Mouse (Mus musculus): Measurements from ENCODE around the gene Nt5e. TPM values are rescaled to one million over a fixed set of nuclear protein-coding genes. Genes with fewer than 3 reads are reported as not detected.

Nt5e gene
- polyA plus RNA-seq, 1 experiment: 1.3 TPM

DNA sequence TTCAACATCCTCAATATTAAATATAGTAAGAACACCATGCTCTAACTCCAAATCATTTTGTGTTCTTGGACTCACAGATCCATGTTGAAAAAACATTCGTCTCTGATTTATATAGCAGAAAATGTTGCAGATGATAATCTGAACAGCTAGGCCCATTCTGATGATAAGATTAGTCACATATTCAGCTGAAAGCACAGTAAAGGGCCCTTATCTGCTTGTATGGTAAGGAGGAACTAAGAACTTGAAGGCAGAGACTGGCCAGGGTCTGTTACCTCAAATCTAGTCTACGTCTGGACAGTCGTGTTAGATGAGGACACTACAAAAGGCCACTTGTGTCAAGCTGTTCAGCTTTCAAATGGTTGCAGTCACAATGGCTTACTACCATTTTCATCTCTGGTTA lies 52.1 kb downstream of the Nt5e start:
- no peaks in the 10 kb centered on the region for H3K79me2 ChIP-seq (ENCODE audit: control insufficient read depth, insufficient read depth)
- H3K36me3 ChIP-seq (ENCODE audit: control insufficient read depth, insufficient read depth): peaks cover 18% of the 10 kb centered on the region
- H3K4me2 ChIP-seq (ENCODE audit: low read depth): no peak overlapping the region
- TF ChIP-seq REST (IDR thresholded peaks at IDR 0.05; ENCODE audit: insufficient read depth, insufficient read length): no peak
- no peak for TF ChIP-seq SRF (IDR thresholded peaks at IDR 0.05; ENCODE audit: control insufficient read depth, insufficient read length, low read depth)
- no peak for TF ChIP-seq MAX (IDR thresholded peaks at IDR 0.05; ENCODE audit: low read depth)
- TF ChIP-seq TCF3 (IDR thresholded peaks at IDR 0.05; ENCODE audit: insufficient read length, low read depth): no peak
- TF ChIP-seq MYOG (IDR thresholded peaks at IDR 0.05; ENCODE audit: control insufficient read depth in 1 of 3, insufficient read depth in 1 of 3, insufficient read length in 2 of 3, low read depth in 2 of 3): no peak
- no peak for TF ChIP-seq POLR2AphosphoS2 (IDR thresholded peaks at IDR 0.05; ENCODE audit: insufficient read length, low read depth)
- no peak for TF ChIP-seq POLR2A (IDR thresholded peaks at IDR 0.05; ENCODE audit: insufficient read length, low read depth)
- no peak for TF ChIP-seq CEBPB (IDR thresholded peaks at IDR 0.05; ENCODE audit: insufficient read depth, poor library complexity, severe bottlenecking)
- no peak for TF ChIP-seq E2F4 (IDR thresholded peaks at IDR 0.05; ENCODE audit: insufficient read depth)
- no peak for TF ChIP-seq USF1 (IDR thresholded peaks at IDR 0.05; ENCODE audit: low read depth)
- no peak for TF ChIP-seq TCF12 (IDR thresholded peaks at IDR 0.05; ENCODE audit: insufficient read depth, poor library complexity, severe bottlenecking)
- no peak for TF ChIP-seq MYOD1 (IDR thresholded peaks at IDR 0.05; ENCODE audit: control insufficient read depth in 1 of 3, insufficient read length in 2 of 3, low read depth in 2 of 3)
- no peaks in the 10 kb centered on the region for H3K27me3 ChIP-seq (ENCODE audit: control insufficient read depth, insufficient read depth, insufficient read length)
- no peak overlapping the region for H3ac ChIP-seq (ENCODE audit: control insufficient read depth, insufficient read length)
- no peak overlapping the region for H3K4me3 ChIP-seq

- Histone ChIP-seq H3K36me3 (ENCODE audit: control insufficient read depth, insufficient read depth) (peaks cover 18% of the 10 kb centered on the region), H3K4me2 (ENCODE audit: low read depth) (no peak overlapping the region), H3K4me3 (no peak overlapping the region), H3K79me2 (ENCODE audit: control insufficient read depth, insufficient read depth) (no peaks in the 10 kb centered on the region), H3ac (ENCODE audit: control insufficient read depth, insufficient read length) (no peak overlapping the region), H3K27me3 (ENCODE audit: control insufficient read depth, insufficient read depth, insufficient read length) (no peaks in the 10 kb centered on the region)
- TF ChIP-seq MAX (IDR thresholded peaks at IDR 0.05; ENCODE audit: low read depth): no peak
- TF ChIP-seq MYOG (IDR thresholded peaks at IDR 0.05; ENCODE audit: control insufficient read depth in 1 of 3, insufficient read depth in 1 of 3, insufficient read length in 2 of 3, low read depth in 2 of 3): no peak
- no peak for TF ChIP-seq USF1 (IDR thresholded peaks at IDR 0.05; ENCODE audit: low read depth)
- no peak; the same call in 1 of the 2 replicates for TF ChIP-seq CEBPB (IDR thresholded peaks at IDR 0.05; ENCODE audit: insufficient read depth, poor library complexity, severe bottlenecking)
- TF ChIP-seq E2F4 (IDR thresholded peaks at IDR 0.05; ENCODE audit: insufficient read depth): no peak
- TF ChIP-seq MYOD1 (IDR thresholded peaks at IDR 0.05; ENCODE audit: control insufficient read depth in 1 of 3, insufficient read length in 2 of 3, low read depth in 2 of 3): no peak
- no peak for TF ChIP-seq SRF (IDR thresholded peaks at IDR 0.05; ENCODE audit: control insufficient read depth, insufficient read length, low read depth)
- no peak for TF ChIP-seq TCF3 (IDR thresholded peaks at IDR 0.05; ENCODE audit: insufficient read length, low read depth)
- TF ChIP-seq REST (IDR thresholded peaks at IDR 0.05; ENCODE audit: insufficient read depth, insufficient read length): no peak
- no peak for TF ChIP-seq POLR2AphosphoS2 (IDR thresholded peaks at IDR 0.05; ENCODE audit: insufficient read length, low read depth)
Measured at GRCm38 (mm10) chr9:88380076-88380475, 53.1 kb downstream of the Nt5e start.

DNA sequence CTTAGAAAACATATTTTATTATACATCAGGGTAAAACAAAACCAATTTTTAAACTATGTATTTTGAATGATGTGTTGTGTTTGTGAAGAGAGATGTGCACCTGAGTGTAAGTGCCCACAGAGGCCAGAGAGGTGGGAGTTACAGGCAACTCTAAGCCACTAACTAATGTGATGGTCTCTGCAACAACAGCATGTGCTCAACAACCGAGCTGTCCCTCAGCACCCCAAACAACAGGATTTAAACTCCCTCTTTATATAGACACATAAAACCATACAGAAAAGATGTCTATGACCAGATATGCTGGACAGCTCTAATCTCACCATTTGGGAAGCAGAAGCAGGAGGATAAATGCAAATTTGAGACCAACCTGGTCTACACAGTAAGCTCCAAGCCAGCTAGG lies 53.5 kb downstream of the Nt5e start:
- Histone ChIP-seq H3ac (ENCODE audit: control insufficient read depth, insufficient read length) (no peak overlapping the region), H3K36me3 (ENCODE audit: control insufficient read depth, insufficient read depth) (peaks cover 18% of the 10 kb centered on the region), H3K79me2 (ENCODE audit: control insufficient read depth, insufficient read depth) (no peaks in the 10 kb centered on the region), H3K27me3 (ENCODE audit: control insufficient read depth, insufficient read depth, insufficient read length) (no peaks in the 10 kb centered on the region), H3K4me2 (ENCODE audit: low read depth) (no peak overlapping the region), H3K4me3 (no peak overlapping the region)
- no peak for TF ChIP-seq TCF3 (IDR thresholded peaks at IDR 0.05; ENCODE audit: insufficient read length, low read depth)
- no peak for TF ChIP-seq MYOD1 (IDR thresholded peaks at IDR 0.05; ENCODE audit: control insufficient read depth in 1 of 3, insufficient read length in 2 of 3, low read depth in 2 of 3)
- TF ChIP-seq REST (IDR thresholded peaks at IDR 0.05; ENCODE audit: insufficient read depth, insufficient read length): no peak
- TF ChIP-seq MAX (IDR thresholded peaks at IDR 0.05; ENCODE audit: low read depth): no peak
- TF ChIP-seq CEBPB (IDR thresholded peaks at IDR 0.05; ENCODE audit: insufficient read depth, poor library complexity, severe bottlenecking): no peak
- TF ChIP-seq MYOG (IDR thresholded peaks at IDR 0.05; ENCODE audit: control insufficient read depth in 1 of 3, insufficient read depth in 1 of 3, insufficient read length in 2 of 3, low read depth in 2 of 3): no peak
- no peak for TF ChIP-seq E2F4 (IDR thresholded peaks at IDR 0.05; ENCODE audit: insufficient read depth)
- no peak for TF ChIP-seq TCF12 (IDR thresholded peaks at IDR 0.05; ENCODE audit: insufficient read depth, poor library complexity, severe bottlenecking)

GRCm38 (mm10) chr9:88388826-88389225 lies 61.8 kb downstream of the Nt5e start:
- Histone ChIP-seq H3K36me3 (ENCODE audit: control insufficient read depth, insufficient read depth) (peaks cover 9% of the 10 kb centered on the region), H3K27me3 (ENCODE audit: control insufficient read depth, insufficient read depth, insufficient read length) (no peaks in the 10 kb centered on the region), H3ac (ENCODE audit: control insufficient read depth, insufficient read length) (no peak overlapping the region), H3K4me2 (ENCODE audit: low read depth) (no peak overlapping the region), H3K4me3 (no peak overlapping the region), H3K79me2 (ENCODE audit: control insufficient read depth, insufficient read depth) (no peaks in the 10 kb centered on the region)
- no peak for TF ChIP-seq TCF3 (IDR thresholded peaks at IDR 0.05; ENCODE audit: insufficient read length, low read depth)

DNA sequence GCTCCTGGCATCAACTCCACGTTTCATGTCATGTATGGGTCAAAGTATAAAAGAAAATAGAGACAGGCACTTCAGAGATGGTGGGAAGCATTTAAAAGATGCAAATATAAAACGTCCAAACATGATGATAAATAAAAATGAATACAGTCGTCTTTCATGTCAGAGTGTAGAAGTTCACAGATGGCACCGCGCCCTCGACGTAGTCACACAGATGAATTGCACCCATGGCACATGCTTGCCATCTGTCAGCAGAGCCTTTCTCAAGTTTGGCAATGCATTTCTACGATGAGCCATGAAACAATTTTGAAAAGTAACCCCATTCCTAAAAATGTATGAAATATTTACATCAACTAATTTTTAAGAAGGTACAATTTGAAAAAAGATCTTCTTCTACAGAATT lies 67.9 kb downstream of the Nt5e start:
- TF ChIP-seq POLR2A (IDR thresholded peaks at IDR 0.05; ENCODE audit: insufficient read length, low read depth) (no peak), TCF3 (IDR thresholded peaks at IDR 0.05; ENCODE audit: insufficient read length, low read depth) (no peak)
- Histone ChIP-seq H3K4me3 (no peak overlapping the region), H3K79me2 (ENCODE audit: control insufficient read depth, insufficient read depth) (no peaks in the 10 kb centered on the region), H3K36me3 (ENCODE audit: control insufficient read depth, insufficient read depth) (peaks cover 6% of the 10 kb centered on the region), H3ac (ENCODE audit: control insufficient read depth, insufficient read length) (no peak overlapping the region), H3K4me2 (ENCODE audit: low read depth) (no peak overlapping the region), H3K27me3 (ENCODE audit: control insufficient read depth, insufficient read depth, insufficient read length) (no peaks in the 10 kb centered on the region)
